Mouse (Mus musculus): ENCODE results near the gene Hmx1.

Hmx1 gene

GRCm38 (mm10) chr5:35388491-35389111 lies at the start of gene Hmx1:
Gene Hmx1 (plus strand): TSS chr5:35389108.
- DNase-seq (ENCODE audit: low spot score in 2 of 2): no peak

- DNase-seq (ENCODE audit: low spot score in 2 of 2): no peak
Observed at GRCm38 (mm10) chr5:35345084-35345483, 43.8 kb upstream of the Hmx1 start.

GRCm38 (mm10) chr5:35348794-35349193 lies 40.1 kb upstream of the Hmx1 start:
- DNase-seq (ENCODE audit: low spot score in 2 of 2): peak; percentile 64 to 87

- no peak for DNase-seq (ENCODE audit: low spot score in 2 of 2)
Observed at GRCm38 (mm10) chr5:35357544-35358440, 31.1 kb upstream of the Hmx1 start.

- DNase-seq (ENCODE audit: low spot score in 2 of 2): peak; percentile 42 to 98
Observed at GRCm38 (mm10) chr5:35361570-35362284, 27.2 kb upstream of the Hmx1 start.

GRCm38 (mm10) chr5:35366241-35367032 lies 22.5 kb upstream of the Hmx1 start:
- DNase-seq (ENCODE audit: low spot score in 2 of 2): no peak

GRCm38 (mm10) chr5:35368916-35369315 lies 20.0 kb upstream of the Hmx1 start:
- no peak for DNase-seq (ENCODE audit: low spot score in 2 of 2)

- DNase-seq (ENCODE audit: low spot score in 2 of 2): no peak
Observed at GRCm38 (mm10) chr5:35379066-35379465, 9.8 kb upstream of the Hmx1 start.

- peak in 1 of 2 experiments; percentile 31 for DNase-seq (ENCODE audit: low spot score in 2 of 2)
Observed at GRCm38 (mm10) chr5:35379815-35380214, 9.1 kb upstream of the Hmx1 start.

- DNase-seq (ENCODE audit: low spot score in 2 of 2): no peak
Observed at GRCm38 (mm10) chr5:35387834-35388490, 946 bp upstream of the Hmx1 start.

- DNase-seq (ENCODE audit: low spot score in 2 of 2): no peak
Observed at GRCm38 (mm10) chr5:35389441-35389840, 533 bp downstream of the Hmx1 start.

GRCm38 (mm10) chr5:35389915-35390314 lies 1.0 kb downstream of the Hmx1 start:
- DNase-seq (ENCODE audit: low spot score in 2 of 2): no peak

- DNase-seq (ENCODE audit: low spot score in 2 of 2): no peak
Observed at GRCm38 (mm10) chr5:35390848-35391655, 2.1 kb downstream of the Hmx1 start.

GRCm38 (mm10) chr5:35391656-35392333 lies 2.9 kb downstream of the Hmx1 start:
- DNase-seq (ENCODE audit: low spot score in 2 of 2): no peak

- DNase-seq (ENCODE audit: low spot score in 2 of 2): peak in 1 of 2 experiments; percentile 4
Observed at GRCm38 (mm10) chr5:35392334-35392695, 3.4 kb downstream of the Hmx1 start.

GRCm38 (mm10) chr5:35395566-35396440 lies 6.9 kb downstream of the Hmx1 start:
- DNase-seq (ENCODE audit: low spot score in 2 of 2): no peak

- no peak for DNase-seq (ENCODE audit: low spot score in 2 of 2)
Observed at GRCm38 (mm10) chr5:35396976-35397641, 8.2 kb downstream of the Hmx1 start.
